Mouse (Mus musculus) ES-E14 (cell line): ENCODE measurements around the gene Btnl1. TPM values are rescaled to one million over a fixed set of nuclear protein-coding genes. Genes with fewer than 3 reads are reported as not detected.

Experiments
- DNase-seq: peaks from one replicate; pipeline ENCODE4 v3.0.0-alpha.2; 2013; ENCODE audit warnings: low read depth, low spot score
- H3K27ac ChIP-seq: 2 replicates; pipeline ENCODE4 v1.5.1; 2012; ENCODE audit warnings: low read depth, mild to moderate bottlenecking, low read length, moderate library complexity, mixed read lengths; ENCODE audit not compliant: poor library complexity, insufficient read depth, severe bottlenecking
- H3K36me3 ChIP-seq: 2 replicates; pipeline ENCODE4 v1.6.1; 2012; ENCODE audit warnings: mild to moderate bottlenecking, low read length, moderate library complexity, mixed read lengths; ENCODE audit not compliant: control insufficient read depth, poor library complexity, insufficient read depth, severe bottlenecking
- H3K4me1 ChIP-seq, 2 experiments: fragments of 150-350 bp in 1 of 2; sonication (generic) in 1 of 2; 2 replicates each; pipeline ENCODE4 v1.6.1; 2012; ENCODE audit warnings: low read length in 2 of 2, mild to moderate bottlenecking in 1 of 2, mixed read lengths in 1 of 2; ENCODE audit not compliant: control insufficient read depth in 2 of 2, insufficient read depth in 2 of 2, poor library complexity in 1 of 2
- H3K4me3 ChIP-seq, 2 experiments: fragments of 150-350 bp in 1 of 2; sonication (generic) in 1 of 2; 2 replicates each; pipeline ENCODE4 v1.5.1; 2012; ENCODE audit warnings: low read length in 2 of 2, low read depth in 1 of 2, mild to moderate bottlenecking in 1 of 2, mixed read lengths in 1 of 2; ENCODE audit not compliant: insufficient read depth in 1 of 2, poor library complexity in 1 of 2, severe bottlenecking in 1 of 2
- H3K9ac ChIP-seq: 2 replicates; pipeline ENCODE4 v1.6.1; 2012; ENCODE audit warnings: low read depth, mild to moderate bottlenecking, low read length, mixed read lengths; ENCODE audit not compliant: poor library complexity, insufficient read depth, severe bottlenecking
- H3K9me3 ChIP-seq: fragments of 150-350 bp; sonication (generic); 2 replicates; pipeline ENCODE4 v1.6.1; 2012; ENCODE audit warnings: low read depth, mild to moderate bottlenecking, low read length; ENCODE audit not compliant: control insufficient read depth, insufficient read depth
- CHD2 ChIP-seq: IDR thresholded peaks from 2 replicates; pipeline ENCODE4 v1.6.1; 2014; ENCODE audit warnings: mild to moderate bottlenecking, low read depth, low read length, inconsistent platforms
- HCFC1 ChIP-seq: IDR thresholded peaks from 2 replicates; pipeline ENCODE4 v1.6.1; 2012; ENCODE audit warnings: low read length, inconsistent platforms, borderline replicate concordance; ENCODE audit not compliant: insufficient read depth
- MAFK ChIP-seq: IDR thresholded peaks from 2 replicates; pipeline ENCODE4 v1.6.1; 2014; ENCODE audit warnings: mild to moderate bottlenecking, low read depth, low read length, inconsistent platforms; ENCODE audit not compliant: insufficient read depth
- ZC3H11A ChIP-seq: IDR thresholded peaks from 2 replicates; pipeline ENCODE4 v1.6.1; 2012; ENCODE audit warnings: low read depth, mild to moderate bottlenecking, inconsistent platforms, low read length, borderline replicate concordance
- ZNF384 ChIP-seq: IDR thresholded peaks from 2 replicates; pipeline ENCODE4 v1.6.1; 2012; ENCODE audit warnings: low read depth, low read length, inconsistent platforms
- in situ Hi-C, 2 experiments: fragments of 600-800 bp; cut with MboI; formaldehyde crosslinking; loops; one replicate each; pipeline ENCODE4 v1.15.1; 2025; ENCODE audit warnings: low sequenced_read_pairs in 2 of 2, inconsistent platforms in 1 of 2; ENCODE audit not compliant: unreplicated experiment in 2 of 2
- total RNA-seq: library from RNA; depleted of rRNA; stranded (reverse); fragments of 300-350 nt; gene quantifications from 2 replicates; pipeline ENCODE4 v1.2.3, GENCODE M21; 2012

The Btnl1 gene
- total RNA-seq, 1 experiment, result not detected

DNA sequence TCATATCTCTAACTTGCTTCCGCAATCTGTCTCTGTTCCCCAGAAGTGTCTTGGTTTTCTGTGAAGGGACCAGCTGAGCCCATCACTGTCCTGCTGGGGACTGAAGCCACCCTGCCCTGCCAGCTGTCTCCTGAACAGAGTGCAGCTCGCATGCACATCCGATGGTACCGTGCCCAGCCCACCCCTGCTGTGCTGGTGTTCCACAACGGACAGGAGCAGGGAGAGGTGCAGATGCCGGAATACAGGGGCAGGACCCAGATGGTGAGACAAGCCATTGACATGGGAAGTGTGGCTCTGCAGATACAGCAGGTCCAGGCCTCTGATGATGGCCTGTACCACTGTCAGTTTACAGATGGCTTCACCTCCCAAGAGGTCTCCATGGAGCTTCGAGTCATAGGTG, 2.5 kb downstream of the Btnl1 start:
- H3K9me3 ChIP-seq, result no peaks in the 10 kb centered on the region
- in situ Hi-C loops, result no loop called here
- H3K4me3 ChIP-seq, result no peak overlapping the region
- peaks cover 3 to 6% of the 10 kb centered on the region in 2 experiments; a peak in 2 of 4 replicates for H3K4me1 ChIP-seq
- no peaks in the 10 kb centered on the region for H3K36me3 ChIP-seq
- no peak for TF ChIP-seq ZC3H11A
- no peak for TF ChIP-seq HCFC1
- TF ChIP-seq MAFK, result no peak
- no peak for TF ChIP-seq CHD2
- no peak for TF ChIP-seq ZNF384
- H3K9ac ChIP-seq, result no peak overlapping the region
- DNase-seq, result no peak
- no peak overlapping the region; the same call in 1 of the 2 replicates for H3K27ac ChIP-seq

DNA sequence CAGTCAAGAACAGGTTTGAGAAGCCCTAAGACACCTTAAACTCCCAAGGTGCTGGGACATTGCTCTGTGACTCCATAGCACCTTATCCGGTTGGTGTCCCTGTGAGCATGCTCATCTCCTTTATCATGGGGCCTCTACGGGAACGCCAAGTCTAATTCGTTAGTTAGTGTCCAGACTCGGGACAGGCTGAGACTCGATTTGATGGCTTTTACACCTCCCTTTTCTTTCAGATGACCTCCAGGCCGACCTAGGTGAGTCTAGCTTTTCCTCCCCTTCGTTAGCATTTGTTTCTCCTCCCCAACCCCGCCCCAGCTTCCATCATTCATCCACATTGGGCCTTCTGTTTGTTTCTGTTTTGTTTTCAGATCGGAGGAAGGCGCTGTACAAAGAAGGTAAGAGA, 4.9 kb downstream of the Btnl1 start:
- Histone ChIP-seq H3K4me3 (no peak overlapping the region), H3K4me1 (peaks cover 3 to 6% of the 10 kb centered on the region in 2 experiments; a peak in 2 of 4 replicates), H3K36me3 (no peaks in the 10 kb centered on the region), H3K9ac (no peak overlapping the region), H3K9me3 (no peaks in the 10 kb centered on the region), H3K27ac (no peak overlapping the region)
- in situ Hi-C loops, result no loop called here
- DNase-seq, result peak; percentile 65
- TF ChIP-seq HCFC1 (no peak), ZC3H11A (no peak), MAFK (no peak), ZNF384 (no peak), CHD2 (no peak)

DNA sequence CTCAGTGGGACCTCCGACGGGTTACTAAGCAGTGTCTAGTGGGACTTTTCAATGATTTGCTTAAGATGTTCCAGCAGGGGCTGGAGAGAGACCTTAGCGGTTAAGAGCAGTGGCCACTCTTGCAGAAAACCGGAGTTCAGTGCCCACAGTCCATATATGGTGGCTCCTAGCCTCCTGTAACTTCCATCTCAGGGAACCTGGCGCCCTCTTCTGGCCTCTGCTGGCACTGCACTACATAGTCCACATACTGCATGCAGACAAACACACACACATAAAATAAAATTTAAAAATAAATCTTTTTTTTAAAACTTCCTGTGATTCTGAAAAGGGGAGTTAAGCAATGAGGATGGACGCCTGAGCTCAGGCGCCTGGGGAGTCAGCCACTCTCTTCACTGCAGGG, 6.3 kb downstream of the Btnl1 start:
- H3K27ac ChIP-seq, result no peak overlapping the region
- no peak overlapping the region for H3K4me3 ChIP-seq
- DNase-seq, result peak; percentile 49
- in situ Hi-C loops, result no loop called here
- TF ChIP-seq ZC3H11A (0 out of 2 replicates have a peak, but pooled peaks have one; percentile 8), CHD2 (no peak)
- H3K36me3 ChIP-seq, result no peaks in the 10 kb centered on the region
- no peaks in the 10 kb centered on the region for H3K9me3 ChIP-seq
- peaks cover 3 to 6% of the 10 kb centered on the region in 2 experiments; a peak in 2 of 4 replicates for H3K4me1 ChIP-seq
- no peak overlapping the region for H3K9ac ChIP-seq

DNA sequence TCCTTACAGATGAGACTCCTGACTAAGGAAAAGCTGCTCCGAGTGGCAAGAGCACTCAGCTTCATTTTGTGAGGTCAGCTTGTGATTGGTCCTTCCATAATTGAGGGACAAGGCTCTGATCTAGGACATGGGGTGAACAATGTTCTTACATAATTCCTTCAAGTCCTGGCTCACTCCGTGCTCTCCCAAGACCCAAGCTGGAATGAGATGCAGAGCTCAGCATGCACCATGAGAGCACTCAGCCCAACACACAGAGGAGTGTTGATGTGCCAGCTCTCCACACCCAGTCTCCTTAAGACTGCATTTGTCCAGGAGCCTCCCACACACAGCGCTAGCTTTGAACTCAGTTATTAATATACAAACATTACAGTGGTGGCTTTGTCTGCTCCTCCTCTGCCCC, 7.8 kb downstream of the Btnl1 start:
- DNase-seq, result no peak
- H3K27ac ChIP-seq, result no peak overlapping the region
- in situ Hi-C loops, result no loop called here
- H3K9ac ChIP-seq, result no peak overlapping the region
- peaks cover 3 to 6% of the 10 kb centered on the region in 2 experiments; a peak in 2 of 4 replicates for H3K4me1 ChIP-seq
- TF ChIP-seq HCFC1 (no peak), CHD2 (no peak), ZNF384 (no peak), ZC3H11A (no peak), MAFK (no peak)
- no peaks in the 10 kb centered on the region for H3K9me3 ChIP-seq
- no peak overlapping the region for H3K4me3 ChIP-seq
- no peaks in the 10 kb centered on the region for H3K36me3 ChIP-seq

DNA sequence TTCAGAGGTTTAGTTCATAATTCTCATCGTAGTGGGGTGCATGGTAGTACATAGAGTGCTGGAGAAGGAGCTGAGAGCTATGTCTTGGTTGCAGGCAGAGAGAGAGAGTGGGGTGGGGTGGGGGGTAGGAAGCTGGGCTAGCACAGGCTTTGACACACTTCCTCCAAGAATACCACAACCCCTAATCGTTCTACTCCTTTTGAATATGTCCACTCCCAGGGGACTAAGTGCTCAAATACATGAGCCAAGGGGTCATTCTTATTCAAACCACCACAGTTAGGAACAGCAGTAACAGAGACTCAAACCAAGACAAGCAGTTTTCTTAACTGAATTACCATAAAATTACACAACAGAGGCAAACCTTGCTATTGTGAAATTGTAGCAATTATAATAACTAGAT, 9.7 kb downstream of the Btnl1 start:
- Histone ChIP-seq H3K9me3 (no peaks in the 10 kb centered on the region), H3K36me3 (no peaks in the 10 kb centered on the region), H3K4me3 (no peak overlapping the region), H3K9ac (no peak overlapping the region), H3K4me1 (peaks cover 3 to 4% of the 10 kb centered on the region in 2 experiments; a peak in 2 of 4 replicates), H3K27ac (no peak overlapping the region)
- in situ Hi-C loops, result no loop called here
- DNase-seq, result no peak
- TF ChIP-seq ZC3H11A (no peak), CHD2 (no peak), MAFK (no peak), ZNF384 (no peak), HCFC1 (no peak)
